Mouse (Mus musculus) inflammation-experienced regulatory T-cells, adult 6 months (primary cell): ENCODE results near the gene Maml2. TPM values are rescaled to one million over a fixed set of nuclear protein-coding genes. Genes with fewer than 3 reads are reported as not detected.

Source experiments
- ATAC-seq: one replicate; pipeline ENCODE4 v1.8.0; 2017
- polyA plus RNA-seq, 3 experiments: library from polyadenylated mRNA; unstranded; fragments of 100-300 nt; shearing (Covaris generic); gene quantifications; one replicate each; pipeline ENCODE4 v1.2.1; 2017

The Maml2 gene
- polyA plus RNA-seq, 3 experiments from 2014 or later: 32.1 to 46.4 (median 45.1) TPM

- no peak for ATAC-seq
Measured at GRCm38 (mm10) chr9:13448716-13449115, 151.0 kb downstream of the Maml2 start.

GRCm38 (mm10) chr9:13454651-13455123 is 156.9 kb downstream of the Maml2 start:
- ATAC-seq: no peak

- no peak for ATAC-seq
Measured at GRCm38 (mm10) chr9:13455231-13455630, 157.5 kb downstream of the Maml2 start.

- no peak for ATAC-seq
Measured at GRCm38 (mm10) chr9:13457774-13458173, 160.0 kb downstream of the Maml2 start.

- no peak for ATAC-seq
Measured at GRCm38 (mm10) chr9:13459371-13459770, 161.6 kb downstream of the Maml2 start.

GRCm38 (mm10) chr9:13460012-13460411 is 162.3 kb downstream of the Maml2 start:
- ATAC-seq: no peak

- no peak for ATAC-seq
Measured at GRCm38 (mm10) chr9:13460926-13461325, 163.2 kb downstream of the Maml2 start.

- ATAC-seq: peak; percentile 25
Measured at GRCm38 (mm10) chr9:13465358-13466020, 167.7 kb downstream of the Maml2 start.

GRCm38 (mm10) chr9:13466351-13466750 is 168.6 kb downstream of the Maml2 start:
- ATAC-seq: peak; percentile 92

- ATAC-seq: peak; percentile 42
Measured at GRCm38 (mm10) chr9:13466816-13467215, 169.1 kb downstream of the Maml2 start.

GRCm38 (mm10) chr9:13467745-13468144 is 170.0 kb downstream of the Maml2 start:
- ATAC-seq: no peak

GRCm38 (mm10) chr9:13468778-13469177 is 171.0 kb downstream of the Maml2 start:
- peak; percentile 18 for ATAC-seq

GRCm38 (mm10) chr9:13470013-13470412 is 172.3 kb downstream of the Maml2 start:
- peak; percentile 25 for ATAC-seq

GRCm38 (mm10) chr9:13474951-13475350 is 177.2 kb downstream of the Maml2 start:
- no peak for ATAC-seq

GRCm38 (mm10) chr9:13479275-13479674 is 181.5 kb downstream of the Maml2 start:
- ATAC-seq: no peak

- ATAC-seq: no peak
Measured at GRCm38 (mm10) chr9:13483199-13484068, 185.7 kb downstream of the Maml2 start.

GRCm38 (mm10) chr9:13484267-13485240 is 186.8 kb downstream of the Maml2 start:
- no peak for ATAC-seq

GRCm38 (mm10) chr9:13485914-13486313 is 188.2 kb downstream of the Maml2 start:
- no peak for ATAC-seq

- no peak for ATAC-seq
Measured at GRCm38 (mm10) chr9:13491107-13491506, 193.3 kb downstream of the Maml2 start.

GRCm38 (mm10) chr9:13491854-13492620 is 194.3 kb downstream of the Maml2 start:
- ATAC-seq: no peak

GRCm38 (mm10) chr9:13492807-13493206 is 195.1 kb downstream of the Maml2 start:
- ATAC-seq: no peak

GRCm38 (mm10) chr9:13493746-13494145 is 196.0 kb downstream of the Maml2 start:
- ATAC-seq: no peak
